ENCODE assay signal across 7 mouse cellular contexts in the genomic region with DNA sequence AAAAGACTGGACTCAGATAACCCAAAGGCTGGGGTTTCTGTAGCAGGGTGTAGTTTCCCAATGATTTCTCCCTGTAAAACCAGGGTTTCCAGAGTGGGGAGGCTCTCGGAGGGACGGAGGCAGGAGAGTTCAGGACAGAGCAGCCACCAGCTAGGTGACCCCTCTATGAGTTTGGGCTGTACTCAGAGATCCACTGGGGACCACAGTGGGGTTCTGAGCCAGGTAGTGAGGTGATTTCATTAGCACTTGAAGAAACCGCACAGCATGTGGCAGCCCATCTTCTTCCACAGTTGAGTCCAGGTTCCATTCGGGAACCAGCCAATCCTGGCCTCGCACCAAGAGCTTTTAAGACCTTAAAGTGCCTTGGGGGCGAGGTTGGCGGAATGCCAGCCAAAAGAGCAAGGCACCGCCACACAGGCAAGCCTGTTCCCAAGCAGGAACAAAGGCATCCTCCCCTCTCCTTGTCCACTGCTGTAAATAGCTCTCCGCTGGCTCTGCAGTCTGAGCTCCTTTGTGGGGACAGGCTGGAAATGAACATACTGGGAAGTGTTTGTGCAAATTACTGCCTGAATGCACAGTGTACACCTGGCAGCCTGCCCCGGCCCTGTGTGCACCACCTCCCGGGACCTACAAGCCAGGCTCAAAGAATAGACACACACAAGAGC. TPM values are rescaled to one million over a fixed set of nuclear protein-coding genes. Genes with fewer than 3 reads are reported as not detected.
DNase-seq lines count a peak whose midpoint lies in the region; ATAC-seq lines count a peak whose summit lies in the region.

No protein-coding gene starts in this region.

- peak; percentile 64; the same call in 1 of the 2 replicates for ATAC-seq in cerebellum, adult (ENCODE audit: insufficient number of reproducible peaks, low FRiP score, low TSS enrichment)
- ATAC-seq in heart, embryonic 11.5 days (replicated peaks; ENCODE audit: insufficient number of reproducible peaks, low FRiP score, low TSS enrichment), result peak; percentile 44
- peak; percentile 75 for ATAC-seq in kidney, embryonic 15.5 days (replicated peaks; ENCODE audit: low FRiP score)
- peak; percentile 80 for ATAC-seq in limb, embryonic 15.5 days (ENCODE audit: insufficient number of reproducible peaks, low FRiP score, low TSS enrichment, low read depth)

- WGBS in heart, embryonic 11.5 days (ENCODE audit: insufficient replicate concordance), result 23% methylated on average over 11 of the region's 11 CpGs
- 29% methylated on average over 11 of the region's 11 CpGs for WGBS in kidney, embryonic 15.5 days
- WGBS in limb, embryonic 15.5 days, result 10% methylated on average over 11 of the region's 11 CpGs

- H3K36me3 ChIP-seq in heart, embryonic 11.5 days (ENCODE audit: control insufficient read depth, insufficient read depth, low read length), result no peaks in the 10 kb centered on the region
- 0 out of 2 replicates have a peak, but pooled peaks cover 3% of the 10 kb centered on the region for H3K36me3 ChIP-seq in kidney, embryonic 15.5 days
- no peaks in the 10 kb centered on the region for H3K36me3 ChIP-seq in limb, embryonic 15.5 days

- peak overlapping the region; percentile 87 for H3K27ac ChIP-seq in heart, embryonic 11.5 days (ENCODE audit: low read depth, low read length)
- peak overlapping the region; percentile 76 for H3K27ac ChIP-seq in kidney, embryonic 15.5 days
- peak overlapping the region; percentile 85 for H3K27ac ChIP-seq in limb, embryonic 15.5 days

- no peaks in the 10 kb centered on the region for H3K27me3 ChIP-seq in heart, embryonic 11.5 days (ENCODE audit: control insufficient read depth, insufficient read depth, low read length)
- H3K27me3 ChIP-seq in kidney, embryonic 15.5 days, result no peaks in the 10 kb centered on the region
- H3K27me3 ChIP-seq in limb, embryonic 15.5 days, result no peaks in the 10 kb centered on the region

- H3K4me2 ChIP-seq in heart, embryonic 11.5 days, result peak overlapping the region; percentile 49
- peak overlapping the region; percentile 12 for H3K4me2 ChIP-seq in kidney, embryonic 15.5 days
- peak overlapping the region; percentile 34 for H3K4me2 ChIP-seq in limb, embryonic 15.5 days

- H3K4me3 ChIP-seq in heart, embryonic 11.5 days (ENCODE audit: low read depth, low read length), result no peak overlapping the region
- no peak overlapping the region for H3K4me3 ChIP-seq in kidney, embryonic 15.5 days (replicated peaks)
- no peak overlapping the region for H3K4me3 ChIP-seq in limb, embryonic 15.5 days

- DNase-seq in cerebellum, postnatal 36 days, result peak; percentile 61 to 71
- peak; percentile 47 for DNase-seq in ovary, postnatal 36 days (ENCODE audit: low spot score)
- no peak for DNase-seq in thymus, adult 18-20 months

- 0 out of 2 replicates have a peak overlapping the region, but pooled peaks have one; percentile 23 for H3K9ac ChIP-seq in heart, embryonic 11.5 days (ENCODE audit: low read depth, low read length)
- H3K9ac ChIP-seq in kidney, embryonic 15.5 days, result no peak overlapping the region
- H3K9ac ChIP-seq in limb, embryonic 15.5 days, result no peak overlapping the region

- no peaks in the 10 kb centered on the region for H3K9me3 ChIP-seq in heart, embryonic 11.5 days (replicated peaks; ENCODE audit: control insufficient read depth, low read length)
- H3K9me3 ChIP-seq in kidney, embryonic 15.5 days (replicated peaks), result no peaks in the 10 kb centered on the region
- no peaks in the 10 kb centered on the region for H3K9me3 ChIP-seq in limb, embryonic 15.5 days

- peaks cover 33% of the 10 kb centered on the region for H3K4me1 ChIP-seq in heart, embryonic 11.5 days (ENCODE audit: control insufficient read depth, insufficient read depth, low read length)
- peaks cover 28% of the 10 kb centered on the region for H3K4me1 ChIP-seq in kidney, embryonic 15.5 days
- H3K4me1 ChIP-seq in limb, embryonic 15.5 days, result peaks cover 31% of the 10 kb centered on the region

RNA-seq across cellular contexts. Expression of a gene that starts 10.4 kb away (rescaled TPM):
- 32.2 and 43.8 TPM in 2 replicates for polyA plus RNA-seq in heart, embryonic 11.5 days (2014; fragmentation: Nextera tagmentation; extraction: Ambion mirVana)
- 40.4 and 41.4 TPM in 2 replicates for polyA plus RNA-seq in kidney, embryonic 15.5 days (2015; fragmentation: Nextera tagmentation; extraction: Ambion mirVana)
- polyA plus RNA-seq in limb, embryonic 15.5 days (2015; fragmentation: Nextera tagmentation; extraction: Ambion mirVana), result 19.8 and 24.0 TPM in 2 replicates

RNA-seq across cellular contexts. Expression of a gene that starts 53.0 kb away (rescaled TPM):
- polyA plus RNA-seq in heart, embryonic 11.5 days (2014; fragmentation: Nextera tagmentation; extraction: Ambion mirVana), result 39.7 and 45.3 TPM in 2 replicates
- 15.4 and 19.4 TPM in 2 replicates for polyA plus RNA-seq in kidney, embryonic 15.5 days (2015; fragmentation: Nextera tagmentation; extraction: Ambion mirVana)
- polyA plus RNA-seq in limb, embryonic 15.5 days (2015; fragmentation: Nextera tagmentation; extraction: Ambion mirVana), result 19.5 and 21.1 TPM in 2 replicates

Comparison
In these comparisons a context has a peak if more than half of its experiments do, and no peak if none do; other contexts are left out.
1. DNase-seq: peak in cerebellum, postnatal 36 days (2 of 2) and ovary, postnatal 36 days (single experiment); none in thymus, adult 18-20 months (0 of 2).
2. Peak in every context shown above with its lines, with median percentiles within 50 percentile points of each other: ATAC-seq, H3K27ac ChIP-seq and H3K4me2 ChIP-seq.